Mouse (Mus musculus): ENCODE results near the gene Anks3. TPM values are rescaled to one million over a fixed set of nuclear protein-coding genes. Genes with fewer than 3 reads are reported as not detected.

The Anks3 gene
- polyA plus RNA-seq, 1 experiment from 2014 or later, result 58.2 TPM

DNA sequence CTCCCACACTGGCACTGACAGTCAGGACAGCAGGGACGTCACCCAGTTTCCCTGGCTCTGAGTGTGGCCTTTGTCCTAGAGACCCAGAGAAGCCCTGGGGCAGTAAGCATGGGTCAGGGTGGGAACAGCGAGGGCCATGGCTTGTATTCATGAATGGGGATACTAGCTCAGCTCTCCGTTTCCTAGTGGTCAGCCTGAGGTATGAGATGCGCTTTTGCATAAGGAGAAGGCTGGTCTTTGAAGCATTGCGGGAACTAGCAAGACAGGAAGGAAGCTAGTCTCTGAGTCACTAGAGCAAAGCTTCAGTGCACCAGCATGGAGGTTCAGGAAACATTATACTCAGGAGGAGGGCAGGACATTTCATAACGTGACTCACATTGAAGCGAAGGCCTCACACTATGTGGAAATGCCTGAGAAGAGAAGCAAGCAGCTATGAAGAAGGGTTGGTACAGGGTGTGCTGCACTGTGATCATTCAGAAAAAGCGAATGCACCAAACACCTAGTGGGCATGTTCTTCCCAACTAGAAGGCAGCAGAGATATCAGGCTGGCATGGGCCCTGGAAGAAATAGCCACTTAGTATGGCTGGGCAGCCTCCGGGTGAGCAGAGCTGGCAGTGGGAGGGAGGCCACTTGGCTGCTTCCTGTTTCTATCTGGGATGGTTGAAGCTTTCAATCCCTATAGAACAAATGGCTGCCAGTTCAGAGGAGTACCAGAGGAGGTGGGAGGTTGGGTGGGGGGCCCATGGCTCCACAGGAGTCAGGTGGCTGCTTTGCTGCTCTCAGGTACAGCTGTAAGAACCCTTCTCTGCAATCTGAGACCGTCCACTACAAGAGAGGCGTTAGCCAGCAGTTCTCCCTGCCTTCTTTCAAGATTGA lies 50.9 kb downstream of the Anks3 start:
- ATAC-seq (peak; percentile 94), DNase-seq (ENCODE audit: low read depth, low spot score) (peak; percentile 86)
- CTCF ChIA-PET, result interaction anchor here (1.2 to 2.7 kb wide), 18 partner anchors 9 to 150 kb away, joined by 3 to 24 read pairs (median 6); partner anchors contain the start of genes Mgrn1, Nudt16l1 and Ubald1
- in situ Hi-C loops (cut with MboI; ENCODE audit: low pct_unique_long_range_greater_than_20kb), result no loop called here
- H3K27me3 ChIP-seq, result no peaks in the 10 kb centered on the region
- TF ChIP-seq CTCF (IDR thresholded peaks at IDR 0.05), result no peak
- POLR2A ChIA-PET, result interaction anchor here (0.8 to 2.3 kb wide), 5 partner anchors 17 to 94 kb away, joined by 3 to 8 read pairs (median 7); partner anchors contain the start of genes Mgrn1, Smim22 and Ubald1

DNA sequence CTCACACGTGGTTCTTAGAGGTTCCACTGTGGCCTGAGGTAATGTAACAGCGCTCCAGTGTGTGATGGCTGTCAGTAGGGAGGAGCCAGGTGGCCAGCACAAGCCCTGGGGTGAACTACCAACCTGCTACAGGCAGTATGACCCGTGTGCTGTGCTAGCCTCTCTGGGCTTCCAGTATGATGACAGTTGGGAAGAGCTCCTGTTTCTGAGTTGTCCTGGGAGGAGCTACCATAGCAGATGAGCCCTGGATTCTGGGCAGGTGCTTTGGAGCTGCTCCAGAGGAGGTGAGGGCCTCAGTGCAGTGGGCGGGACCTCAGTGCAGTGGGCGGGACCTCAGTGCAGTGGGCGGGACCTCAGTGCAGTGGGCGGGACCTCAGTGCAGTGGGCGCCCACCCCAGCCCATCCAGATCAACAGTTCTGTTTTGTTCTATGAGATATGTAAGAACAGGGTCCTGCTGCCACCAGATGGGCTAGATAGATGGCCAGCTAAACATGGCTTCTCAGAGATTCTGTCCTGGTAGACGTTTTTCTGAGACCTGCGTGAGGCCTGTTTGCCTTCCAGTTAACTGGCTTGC lies 51.8 kb downstream of the Anks3 start:
- in situ Hi-C loops (cut with MboI; ENCODE audit: low pct_unique_long_range_greater_than_20kb), result no loop called here
- no peaks in the 10 kb centered on the region for H3K27me3 ChIP-seq
- TF ChIP-seq CTCF (IDR thresholded peaks at IDR 0.05), result no peak
- DNase-seq (ENCODE audit: low read depth, low spot score) (no peak), ATAC-seq (no peak)
- POLR2A ChIA-PET, result interaction anchor here (2.2 to 2.3 kb wide), 2 partner anchors 16 to 26 kb away, joined by 7 to 8 read pairs; partner anchors contain the start of gene Mgrn1
- CTCF ChIA-PET, result interaction anchor here (1.6 to 2.7 kb wide), 6 partner anchors 10 to 149 kb away, joined by 4 to 24 read pairs (median 8); partner anchors contain the start of gene Mgrn1

DNA sequence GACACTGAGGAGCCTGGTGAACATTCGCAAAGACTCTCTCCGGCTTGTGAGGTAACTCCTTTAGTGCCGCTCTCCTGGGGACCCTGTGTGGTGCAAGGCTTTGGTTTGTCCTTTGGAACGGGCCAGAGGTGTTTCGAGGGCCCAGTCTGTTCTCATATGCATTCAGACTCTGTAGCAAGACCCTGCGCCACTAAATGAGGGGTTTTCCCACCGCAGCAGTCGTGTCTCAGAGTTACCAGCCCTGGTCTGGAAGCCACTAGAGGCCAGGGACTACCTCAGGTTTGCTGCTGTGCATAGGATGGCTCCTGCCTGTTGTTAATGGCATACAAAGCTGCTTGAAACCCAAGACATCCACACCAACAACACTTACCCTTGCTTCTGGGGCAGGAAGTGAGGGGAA lies 53.2 kb downstream of the Anks3 start:
- in situ Hi-C loops (cut with MboI; ENCODE audit: low pct_unique_long_range_greater_than_20kb), result no loop called here
- CTCF ChIA-PET, result no interaction called here
- ATAC-seq (no peak), DNase-seq (ENCODE audit: low read depth, low spot score) (no peak)
- no peak for TF ChIP-seq CTCF (IDR thresholded peaks at IDR 0.05)
- POLR2A ChIA-PET, result no interaction called here
- H3K27me3 ChIP-seq, result no peaks in the 10 kb centered on the region

DNA sequence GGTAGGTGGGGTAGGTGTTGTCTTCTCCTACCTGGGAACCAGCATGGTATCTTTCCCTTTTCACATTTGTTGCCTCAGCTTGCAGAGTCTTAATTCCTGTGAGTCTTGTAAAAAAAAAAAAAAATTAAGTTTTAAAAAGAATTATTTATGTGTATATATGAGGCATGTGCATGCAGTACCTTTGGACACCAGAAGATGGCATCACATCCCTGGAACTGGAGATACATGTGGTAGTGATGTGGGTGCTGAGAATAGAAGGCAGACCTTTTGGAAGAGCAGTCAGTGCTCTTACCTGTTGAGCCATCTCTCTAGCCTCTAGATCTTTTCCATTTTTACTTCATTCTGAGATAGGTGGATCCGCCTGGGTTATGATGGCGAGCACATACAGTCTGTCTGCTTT lies 54.3 kb downstream of the Anks3 start:
- no peak for DNase-seq (ENCODE audit: low read depth, low spot score)
- TF ChIP-seq CTCF (IDR thresholded peaks at IDR 0.05), result no peak
- no peak for ATAC-seq
- ChIA-PET POLR2A (no interaction called here), CTCF (interaction anchor here (1.0 kb wide), 1 partner anchor 11 kb away, joined by 3 read pairs; no protein-coding TSS in a partner anchor)
- no peaks in the 10 kb centered on the region for H3K27me3 ChIP-seq
- in situ Hi-C loops (cut with MboI; ENCODE audit: low pct_unique_long_range_greater_than_20kb), result no loop called here

DNA sequence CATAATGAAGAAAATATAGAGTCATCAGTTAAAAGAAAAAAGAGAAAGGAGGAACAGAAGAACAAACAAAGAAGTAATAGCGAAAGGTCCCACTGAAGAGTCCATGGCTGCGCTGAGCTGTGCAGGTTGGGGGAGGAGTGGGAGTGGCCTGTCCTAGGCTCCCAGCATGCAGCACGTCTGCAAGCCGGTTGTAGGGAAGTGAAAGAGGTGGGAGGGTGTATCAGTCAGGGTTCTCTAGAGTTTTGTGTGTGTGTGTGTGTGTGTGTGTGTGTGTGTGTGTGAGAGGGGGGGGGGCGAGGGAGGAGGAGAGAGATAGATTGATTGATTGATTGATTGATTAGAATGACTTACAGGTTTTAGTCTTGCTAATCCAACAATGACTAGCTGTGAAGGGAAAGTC lies 56.0 kb downstream of the Anks3 start:
- TF ChIP-seq CTCF (IDR thresholded peaks at IDR 0.05), result no peak
- in situ Hi-C loops (cut with MboI; ENCODE audit: low pct_unique_long_range_greater_than_20kb), result no loop called here
- POLR2A ChIA-PET, result interaction anchor here (0.5 kb wide), 1 partner anchor 28 kb away, joined by 6 read pairs; the partner anchor contains the start of gene Ubald1
- ATAC-seq, result no peak
- no peaks in the 10 kb centered on the region for H3K27me3 ChIP-seq
- no peak for DNase-seq (ENCODE audit: low read depth, low spot score)
- CTCF ChIA-PET, result no interaction called here

DNA sequence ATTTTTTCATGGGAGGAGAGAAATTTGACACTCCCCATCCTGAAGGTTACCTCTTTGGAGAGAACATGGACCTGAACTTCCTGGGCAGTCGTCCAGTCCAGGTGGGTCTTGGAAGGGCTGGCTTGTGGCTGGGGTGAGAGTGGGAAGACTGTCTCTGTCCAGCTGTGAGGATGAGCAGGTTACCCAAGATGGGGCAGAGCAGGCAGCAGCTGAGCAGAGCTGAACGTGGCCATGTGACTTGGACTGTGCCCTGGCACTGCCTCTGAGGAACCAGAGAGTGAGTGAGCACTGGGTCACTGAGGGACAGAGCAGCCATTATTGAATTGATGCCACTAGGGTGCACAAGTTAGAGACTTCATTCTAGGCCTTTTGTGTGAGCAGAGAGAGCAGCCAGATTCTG lies 56.6 kb downstream of the Anks3 start:
- no peak for ATAC-seq
- DNase-seq (ENCODE audit: low read depth, low spot score), result no peak
- TF ChIP-seq CTCF (IDR thresholded peaks at IDR 0.05), result no peak
- in situ Hi-C loops (cut with MboI; ENCODE audit: low pct_unique_long_range_greater_than_20kb), result no loop called here
- ChIA-PET CTCF (interaction anchor here (1.3 kb wide), 1 partner anchor 22 kb away, joined by 3 read pairs; no protein-coding TSS in a partner anchor), POLR2A (interaction anchor here (0.5 kb wide), 1 partner anchor 27 kb away, joined by 6 read pairs; the partner anchor contains the start of gene Ubald1)
- H3K27me3 ChIP-seq, result no peaks in the 10 kb centered on the region

DNA sequence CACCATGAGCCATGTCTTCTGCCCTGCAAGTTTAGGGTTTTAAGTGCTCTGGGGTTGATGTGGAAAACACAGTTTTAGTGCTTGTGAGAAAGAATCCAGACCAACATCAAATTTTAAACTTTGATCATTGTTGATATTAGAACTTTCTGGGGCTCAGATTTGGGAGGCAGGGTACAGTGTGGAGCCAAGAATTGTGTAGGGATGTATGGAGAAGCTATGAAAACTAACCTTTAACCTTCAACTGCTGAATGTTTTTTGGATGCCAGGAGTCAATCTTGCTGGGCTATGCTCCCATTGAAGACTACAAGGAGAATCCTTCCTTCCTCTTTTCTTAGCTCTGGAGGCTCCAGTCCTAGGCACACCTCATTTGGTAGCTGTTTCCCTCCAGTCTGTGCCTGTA lies 57.4 kb downstream of the Anks3 start:
- ATAC-seq, result no peak
- in situ Hi-C loops (cut with MboI; ENCODE audit: low pct_unique_long_range_greater_than_20kb), result no loop called here

DNA sequence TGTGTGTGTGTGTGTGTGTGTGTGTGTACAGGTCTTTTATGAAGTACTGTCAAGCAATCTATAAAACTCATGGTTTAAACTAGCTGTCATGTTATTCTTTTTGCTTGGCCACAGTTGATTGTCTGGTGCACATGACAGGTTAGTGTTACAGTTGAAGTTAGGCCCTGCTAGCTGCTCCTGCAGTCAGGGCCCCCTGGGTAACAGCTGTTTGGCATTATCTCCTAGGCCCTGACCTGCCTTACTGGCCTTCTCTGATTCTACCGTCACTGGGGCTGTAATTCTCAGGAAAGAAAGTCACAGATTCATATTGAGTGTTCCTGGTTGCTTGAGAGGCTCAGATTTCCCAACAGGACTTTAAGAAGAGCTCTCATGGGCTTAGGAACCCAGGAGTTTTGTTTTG lies 58.4 kb downstream of the Anks3 start:
- in situ Hi-C loops (cut with MboI; ENCODE audit: low pct_unique_long_range_greater_than_20kb), result no loop called here
- CTCF ChIA-PET, result no interaction called here
- POLR2A ChIA-PET, result interaction anchor here (1.0 kb wide), 1 partner anchor 15 kb away, joined by 4 read pairs; no protein-coding TSS in a partner anchor
- no peak for DNase-seq (ENCODE audit: low read depth, low spot score)
- ATAC-seq, result no peak
- H3K27me3 ChIP-seq, result no peaks in the 10 kb centered on the region
- no peak for TF ChIP-seq CTCF (IDR thresholded peaks at IDR 0.05)

More for the DNA sequence above, 57.4 kb downstream of the Anks3 start:
- DNase-seq (ENCODE audit: low read depth, low spot score), result no peak
- ChIA-PET CTCF (interaction anchor here (1.3 kb wide), 1 partner anchor 21 kb away, joined by 3 read pairs; no protein-coding TSS in a partner anchor), POLR2A (interaction anchor here (0.6 kb wide), 2 partner anchors 28 to 261 kb away, joined by 3 read pairs; no protein-coding TSS in a partner anchor)
- TF ChIP-seq CTCF (IDR thresholded peaks at IDR 0.05), result no peak
- no peaks in the 10 kb centered on the region for H3K27me3 ChIP-seq

DNA sequence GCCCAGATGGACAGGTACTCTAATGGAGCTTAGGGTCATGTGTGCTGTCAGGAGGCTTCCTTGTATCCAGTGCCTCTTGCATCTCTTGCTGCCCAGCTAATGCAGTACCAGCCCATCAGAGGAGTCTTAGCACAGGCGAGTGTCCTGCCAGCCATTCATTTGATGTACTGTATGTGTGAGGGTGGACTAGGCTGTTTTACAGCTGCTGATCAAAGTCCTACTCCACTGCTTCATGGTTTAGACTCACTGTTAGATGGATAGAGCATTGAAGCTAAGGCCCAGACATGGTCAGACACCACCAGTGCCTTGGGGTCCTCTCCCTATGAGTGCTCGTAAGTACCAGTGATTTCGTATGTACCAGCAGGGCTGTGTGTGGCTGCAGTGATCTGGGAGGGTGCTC lies 59.1 kb downstream of the Anks3 start:
- POLR2A ChIA-PET, result interaction anchor here (1.0 kb wide), 1 partner anchor 14 kb away, joined by 4 read pairs; no protein-coding TSS in a partner anchor
- ATAC-seq (no peak), DNase-seq (ENCODE audit: low read depth, low spot score) (no peak)
- in situ Hi-C loops (cut with MboI; ENCODE audit: low pct_unique_long_range_greater_than_20kb), result no loop called here
- TF ChIP-seq CTCF (IDR thresholded peaks at IDR 0.05), result no peak
- CTCF ChIA-PET, result no interaction called here
- no peaks in the 10 kb centered on the region for H3K27me3 ChIP-seq

DNA sequence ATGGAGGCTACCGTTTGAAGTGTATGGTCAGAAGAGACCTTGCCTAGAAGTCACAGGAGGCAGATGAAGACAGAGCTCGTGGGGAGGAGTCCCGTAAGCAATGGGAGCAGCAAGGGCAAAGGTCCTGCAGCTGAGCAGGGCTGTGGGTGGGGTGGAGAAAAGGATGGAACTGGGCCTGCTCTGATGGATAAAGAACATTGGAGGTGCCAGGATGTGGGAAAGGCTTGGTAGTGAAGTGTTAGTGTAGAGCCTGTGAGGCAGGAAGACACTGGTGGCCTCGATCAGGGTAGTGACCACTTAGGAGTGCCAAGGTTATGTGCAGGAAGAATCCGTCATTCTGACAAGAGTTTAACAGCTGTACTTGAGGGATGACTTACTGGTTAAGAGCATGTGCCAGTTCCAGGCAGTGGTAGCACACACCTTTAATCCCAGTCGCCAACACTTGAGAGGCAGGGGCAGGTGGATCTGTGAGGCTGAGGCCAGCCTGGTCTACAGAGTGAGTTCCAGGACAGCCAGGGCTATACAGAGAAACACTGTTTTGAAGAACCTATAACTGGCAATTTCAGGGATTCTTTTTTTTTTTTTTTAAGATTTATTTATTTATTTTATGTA lies 60.4 kb downstream of the Anks3 start:
- in situ Hi-C loops (cut with MboI; ENCODE audit: low pct_unique_long_range_greater_than_20kb), result no loop called here
- no peaks in the 10 kb centered on the region for H3K27me3 ChIP-seq
- CTCF ChIA-PET, result interaction anchor here (1.2 to 1.9 kb wide), 2 partner anchors 10 to 14 kb away, joined by 5 to 8 read pairs; no protein-coding TSS in a partner anchor
- POLR2A ChIA-PET, result interaction anchor here (0.6 kb wide), 1 partner anchor 157 kb away, joined by 4 read pairs; no protein-coding TSS in a partner anchor
- TF ChIP-seq CTCF (IDR thresholded peaks at IDR 0.05), result no peak
- DNase-seq (ENCODE audit: low read depth, low spot score) (no peak), ATAC-seq (no peak)
